Mouse (Mus musculus) cerebellum, adult 11-12 months (tissue): Measurements from ENCODE around the gene D3Ertd751e.

Experiments
- DNase-seq: peaks from one replicate; pipeline ENCODE4 v3.0.0; 2022

The D3Ertd751e gene

DNA sequence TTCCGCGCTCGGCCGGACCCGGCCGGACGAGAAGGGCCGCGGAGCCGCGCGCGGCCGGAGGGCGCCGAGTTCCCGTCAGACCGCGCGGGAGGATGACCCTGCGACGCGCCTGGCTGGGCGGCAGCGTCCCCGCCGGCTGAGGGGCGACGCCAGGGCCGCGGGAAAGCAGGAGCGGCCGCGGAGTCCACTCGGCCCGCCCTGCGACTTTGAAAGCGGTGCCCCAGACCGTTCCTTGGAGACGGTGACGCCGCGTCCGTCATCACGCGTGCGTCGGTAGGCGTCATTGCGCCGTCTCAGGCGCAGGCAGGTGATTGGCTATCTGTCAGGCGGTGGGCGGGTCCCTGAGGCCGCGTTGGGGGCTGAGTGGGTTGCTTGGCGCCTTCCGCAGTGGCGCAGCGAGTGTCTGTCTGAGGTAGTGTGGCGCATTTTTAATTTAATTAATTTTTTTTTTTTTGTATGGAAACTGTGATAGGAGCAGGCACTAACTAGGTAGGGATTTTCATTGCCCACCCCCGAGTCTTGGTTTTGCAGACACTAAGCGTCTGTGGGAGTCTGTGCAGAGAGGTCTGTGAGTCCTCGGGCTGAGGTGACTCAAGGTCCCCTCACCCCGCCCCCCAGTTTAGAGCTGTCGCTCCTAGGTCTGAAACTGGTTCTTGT is at the start of gene D3Ertd751e, which contains the start of gene Sclt1:
TSS of gene D3Ertd751e (plus strand) at position 334 of the 657 bp plus-strand sequence.
TSS of gene Sclt1 (minus strand) at position 237 of the 657 bp plus-strand sequence.
- peak; percentile 98 for DNase-seq

GRCm38 (mm10) chr3:41695681-41696080 is 46.7 kb upstream of the D3Ertd751e start:
- no peak for DNase-seq

DNA sequence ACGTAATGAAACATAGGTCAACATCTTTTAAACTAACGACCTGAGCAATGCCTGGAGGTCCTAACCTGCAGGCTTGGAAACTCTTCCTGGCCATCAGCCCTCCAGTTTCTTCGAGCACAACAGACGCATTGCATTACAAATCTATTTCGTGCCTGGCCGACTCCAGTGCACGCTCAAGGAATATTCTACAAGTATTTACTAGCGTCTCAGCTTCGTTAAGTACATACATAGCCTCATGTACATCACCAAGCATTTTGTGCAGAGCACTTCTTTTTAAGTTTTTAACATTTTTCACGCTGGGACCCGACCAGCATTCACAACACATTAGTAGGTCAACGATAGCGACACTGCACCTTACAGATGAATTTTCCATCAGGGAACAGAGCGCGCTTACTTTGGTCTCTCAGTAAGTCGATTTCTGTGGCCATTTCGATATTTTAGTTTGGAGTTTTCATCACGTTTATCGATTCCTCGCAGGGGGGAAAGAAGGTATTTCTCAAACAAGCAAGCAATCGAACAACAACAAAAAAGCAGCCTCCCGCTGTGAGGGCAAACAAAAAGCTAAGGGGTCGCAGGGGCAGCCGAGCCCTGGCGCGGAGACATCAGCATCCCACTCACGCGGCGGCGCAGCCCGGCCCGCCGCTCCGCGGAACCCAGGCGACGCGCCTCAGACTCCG is 672 bp upstream of the D3Ertd751e start:
- no peak for DNase-seq

- DNase-seq, result peak; percentile 11
Measured at GRCm38 (mm10) chr3:41743436-41743835, 1.0 kb downstream of the D3Ertd751e start.

GRCm38 (mm10) chr3:41754556-41754955 is 12.1 kb downstream of the D3Ertd751e start:
- no peak for DNase-seq

GRCm38 (mm10) chr3:41762091-41762490 is 19.7 kb downstream of the D3Ertd751e start:
- no peak for DNase-seq

GRCm38 (mm10) chr3:41812447-41812846 is 70.0 kb downstream of the D3Ertd751e start:
- no peak for DNase-seq
